Mouse (Mus musculus) heart, embryonic 15.5 days (tissue): ENCODE measurements around the gene Nptxr. TPM values are rescaled to one million over a fixed set of nuclear protein-coding genes. Genes with fewer than 3 reads are reported as not detected.
A peak's percentile ranks its signal among the peaks of the same experiment; 100 is the strongest.

Experiments used
- ATAC-seq: fragments of 200-750 bp; cut with Nextera tagmentation; replicated peaks from 2 replicates; pipeline ENCODE4 v1.8.0; 2017; ENCODE audit warnings: low read depth, moderate TSS enrichment; ENCODE audit not compliant: insufficient number of reproducible peaks, insufficient read depth, low FRiP score
- H3K27ac ChIP-seq: fragments of 300-500 bp; sonication (generic); 2 replicates; pipeline ENCODE4 v1.5.1; 2015; ENCODE audit warnings: mild to moderate bottlenecking, inconsistent platforms
- H3K27me3 ChIP-seq: fragments of 300-500 bp; sonication (generic); 2 replicates; pipeline ENCODE4 v1.6.1; 2015; ENCODE audit warnings: inconsistent platforms
- H3K36me3 ChIP-seq: fragments of 300-500 bp; sonication (generic); 2 replicates; pipeline ENCODE4 v1.6.1; 2015; ENCODE audit warnings: mild to moderate bottlenecking, inconsistent platforms
- H3K4me1 ChIP-seq: fragments of 300-500 bp; sonication (generic); replicated peaks from 2 replicates; pipeline ENCODE4 v1.6.1; 2015; ENCODE audit warnings: inconsistent platforms
- H3K4me2 ChIP-seq: fragments of 300-500 bp; sonication (generic); 2 replicates; pipeline ENCODE4 v1.6.1; 2015; ENCODE audit warnings: inconsistent platforms, mild to moderate bottlenecking, moderate library complexity
- H3K4me3 ChIP-seq: fragments of 300-500 bp; sonication (generic); 2 replicates; pipeline ENCODE4 v1.5.1; 2015; ENCODE audit warnings: mild to moderate bottlenecking, inconsistent platforms
- H3K9ac ChIP-seq: fragments of 300-500 bp; sonication (generic); 2 replicates; pipeline ENCODE4 v1.6.1; 2015; ENCODE audit warnings: mild to moderate bottlenecking, inconsistent platforms
- H3K9me3 ChIP-seq: fragments of 300-500 bp; sonication (generic); replicated peaks from 2 replicates; pipeline ENCODE4 v1.6.1; 2016; ENCODE audit warnings: inconsistent platforms
- WGBS: fragments of 180-500 bp; shearing (Covaris S2); methylation state at CpG from one replicate; pipeline ENCODE4 v1.1.7; 2015; ENCODE audit warnings: mixed read lengths; 5-methylcytosine and 5-hydroxymethylcytosine counted together
- polyA plus RNA-seq: library from polyadenylated mRNA; unstranded; fragments of >200 nt; fragmentation: Nextera tagmentation; extraction: Ambion mirVana; gene quantifications from 2 replicates; pipeline ENCODE4 v1.2.1, GENCODE M21; 2015

Nptxr gene
- polyA plus RNA-seq, 1 experiment from 2014 or later, result 1.8 TPM

DNA sequence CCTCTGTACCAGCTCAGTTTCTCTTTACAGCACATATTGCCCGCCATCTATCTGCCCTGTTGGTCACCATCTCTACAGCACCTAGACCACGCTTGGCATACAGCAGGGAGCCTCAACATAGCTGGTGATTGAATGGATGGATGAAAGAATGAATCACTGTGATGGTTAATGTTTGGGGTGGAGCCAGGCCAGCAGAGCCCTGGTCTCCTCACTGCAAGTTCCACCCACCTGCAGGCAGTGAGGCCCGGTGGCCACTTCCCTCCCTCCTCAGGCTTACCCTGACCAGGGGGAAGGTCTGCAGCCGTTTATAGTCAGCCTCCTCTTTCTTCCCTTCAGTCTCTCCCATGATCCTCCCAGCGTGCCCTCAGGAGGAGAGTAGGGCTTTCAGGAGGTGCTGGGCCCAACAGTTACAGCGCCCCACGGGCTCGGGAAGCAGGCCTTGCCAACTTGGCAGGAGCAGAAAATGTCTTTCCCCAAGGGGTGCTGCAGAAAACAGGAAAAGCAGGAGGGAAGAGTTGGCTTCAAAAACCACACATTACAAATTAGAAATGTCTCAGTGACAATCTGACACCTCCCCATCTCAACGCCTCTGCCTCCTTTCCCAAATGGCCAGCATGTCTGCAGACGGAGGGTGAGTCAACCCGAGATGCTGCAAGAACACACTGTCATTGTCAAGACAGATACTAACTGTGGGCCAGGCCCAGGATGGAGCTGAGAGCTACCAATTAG, 39.9 kb downstream of the Nptxr start:
- WGBS, result 80% methylated on average over 11 of the region's 11 CpGs

DNA sequence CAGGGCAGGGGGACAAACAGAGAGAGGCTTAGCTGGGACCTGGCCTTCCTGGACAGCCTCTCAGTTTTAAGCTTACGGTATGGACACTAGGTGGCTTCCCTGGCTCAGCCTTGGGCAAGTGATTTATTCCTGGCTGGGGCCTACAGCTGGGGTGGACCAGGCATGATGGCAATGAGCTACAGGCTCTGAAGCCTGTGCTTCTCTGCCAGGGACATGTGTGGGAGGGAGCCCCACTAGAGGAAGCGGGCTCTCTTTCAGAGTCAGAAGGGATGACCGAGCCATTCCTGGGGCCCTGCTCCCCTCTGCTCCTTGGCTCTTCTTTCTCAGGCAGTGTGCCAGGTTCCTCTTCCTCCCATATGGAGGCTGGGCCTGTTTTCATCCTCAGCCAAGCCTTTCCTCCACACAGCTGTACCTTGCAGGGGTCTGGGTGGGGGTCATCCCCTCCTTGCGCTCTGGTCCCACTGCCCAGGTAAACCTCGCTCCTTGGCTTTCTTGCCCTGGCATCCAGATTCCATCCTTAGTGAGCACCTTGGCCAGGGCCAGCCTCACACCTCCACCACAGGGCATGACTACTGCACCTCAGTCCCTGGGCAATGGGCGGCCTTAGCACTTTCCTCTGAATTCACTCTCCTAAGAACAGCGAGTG, 40.8 kb downstream of the Nptxr start:
- no peak overlapping the region for H3K27ac ChIP-seq
- 75% methylated on average over 7 of the region's 7 CpGs for WGBS
- peaks cover 42% of the 10 kb centered on the region for H3K4me1 ChIP-seq

More for the DNA sequence above, 39.9 kb downstream of the Nptxr start:
- Histone ChIP-seq H3K27me3 (no peaks in the 10 kb centered on the region), H3K9me3 (no peaks in the 10 kb centered on the region), H3K4me1 (peaks cover 51% of the 10 kb centered on the region), H3K36me3 (0 out of 2 replicates have a peak, but pooled peaks cover 4% of the 10 kb centered on the region), H3K9ac (no peak overlapping the region), H3K4me2 (no peak overlapping the region), H3K4me3 (no peak overlapping the region), H3K27ac (no peak overlapping the region)
- no peak for ATAC-seq

DNA sequence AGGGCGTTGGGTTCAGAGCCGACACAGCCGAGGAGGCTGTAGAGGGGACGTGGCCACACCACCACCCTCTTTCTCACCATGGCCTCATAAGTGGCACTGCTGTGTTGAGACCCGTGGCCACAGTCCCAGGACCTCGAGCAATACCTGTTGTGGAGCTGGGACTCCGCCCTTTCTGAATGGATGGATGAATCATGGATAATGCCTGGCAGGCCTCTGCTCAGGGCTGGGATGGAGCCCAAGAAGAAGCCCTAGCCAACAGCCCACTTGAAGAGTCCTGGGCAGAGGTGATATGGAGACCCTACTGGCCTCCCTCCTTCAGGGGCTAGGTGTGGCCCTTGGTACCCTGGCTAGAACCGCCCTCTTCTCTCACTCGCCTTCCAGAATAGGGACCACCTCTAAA, 41.6 kb downstream of the Nptxr start:
- H3K4me2 ChIP-seq, result no peak overlapping the region
- peaks cover 35% of the 10 kb centered on the region for H3K4me1 ChIP-seq
- 88% methylated on average over 9 of the region's 9 CpGs for WGBS
- H3K9ac ChIP-seq, result no peak overlapping the region
- H3K27me3 ChIP-seq, result no peaks in the 10 kb centered on the region
- no peak overlapping the region for H3K4me3 ChIP-seq
- no peaks in the 10 kb centered on the region for H3K9me3 ChIP-seq
- 0 out of 2 replicates have a peak, but pooled peaks cover 4% of the 10 kb centered on the region for H3K36me3 ChIP-seq
- no peak overlapping the region for H3K27ac ChIP-seq
- ATAC-seq, result no peak

More for the DNA sequence above, 40.8 kb downstream of the Nptxr start:
- Histone ChIP-seq H3K27me3 (no peaks in the 10 kb centered on the region), H3K36me3 (0 out of 2 replicates have a peak, but pooled peaks cover 4% of the 10 kb centered on the region), H3K9me3 (no peaks in the 10 kb centered on the region), H3K4me3 (no peak overlapping the region), H3K9ac (no peak overlapping the region), H3K4me2 (no peak overlapping the region)
- no peak for ATAC-seq

DNA sequence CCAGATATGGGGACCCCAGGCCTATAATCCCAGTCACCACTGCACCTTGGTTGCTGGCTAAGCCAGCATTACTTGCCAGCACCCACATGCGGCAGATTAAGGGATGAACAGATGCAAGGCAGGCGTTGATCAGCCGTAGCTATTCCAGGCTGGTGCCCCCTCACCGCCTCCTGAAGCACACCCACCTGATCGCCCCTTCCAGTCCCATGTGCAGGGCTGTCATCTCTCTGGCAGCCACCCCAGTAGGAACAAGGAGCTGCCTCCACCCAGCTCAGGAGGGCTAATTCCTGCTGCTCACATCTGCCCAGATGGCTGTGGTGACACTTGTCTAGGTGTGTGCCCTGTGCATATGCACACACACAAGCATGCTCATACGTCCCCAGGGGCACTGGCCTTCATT, 43.6 kb downstream of the Nptxr start:
- ATAC-seq, result no peak
- Histone ChIP-seq H3K36me3 (0 out of 2 replicates have a peak, but pooled peaks cover 4% of the 10 kb centered on the region), H3K27ac (no peak overlapping the region), H3K4me2 (no peak overlapping the region), H3K9ac (no peak overlapping the region), H3K4me1 (peaks cover 22% of the 10 kb centered on the region), H3K4me3 (no peak overlapping the region), H3K9me3 (no peaks in the 10 kb centered on the region), H3K27me3 (no peaks in the 10 kb centered on the region)
- 87% methylated on average over 6 of the region's 6 CpGs for WGBS

DNA sequence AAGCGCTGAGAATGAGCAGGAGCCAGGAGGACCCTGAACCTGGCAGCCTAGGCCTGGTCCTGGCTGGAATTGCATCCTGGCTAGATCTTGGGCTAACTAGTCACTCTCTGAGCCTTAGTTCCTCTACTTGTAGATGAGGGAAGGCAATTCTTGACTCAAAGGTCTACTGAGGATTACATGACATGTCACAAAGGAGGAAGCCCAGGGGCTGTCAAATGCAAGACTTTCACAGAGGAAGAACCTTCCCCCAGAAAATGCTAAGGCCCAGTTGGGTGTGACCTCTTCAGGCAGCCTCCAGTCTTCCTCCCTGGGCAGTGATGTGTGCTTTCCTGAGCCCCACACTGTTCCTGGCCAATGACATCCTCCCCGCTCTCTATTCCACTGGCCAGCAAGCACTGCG, 47.4 kb downstream of the Nptxr start:
- no peak overlapping the region for H3K4me3 ChIP-seq
- no peak overlapping the region for H3K4me2 ChIP-seq
- no peaks in the 10 kb centered on the region for H3K36me3 ChIP-seq
- no peak for ATAC-seq
- peaks cover 10% of the 10 kb centered on the region for H3K4me1 ChIP-seq
- H3K27me3 ChIP-seq, result no peaks in the 10 kb centered on the region
- 83% methylated on average over 3 of the region's 3 CpGs for WGBS
- no peak overlapping the region for H3K9ac ChIP-seq
- H3K9me3 ChIP-seq, result no peaks in the 10 kb centered on the region
- 0 out of 2 replicates have a peak overlapping the region, but pooled peaks have one; percentile 40 for H3K27ac ChIP-seq

DNA sequence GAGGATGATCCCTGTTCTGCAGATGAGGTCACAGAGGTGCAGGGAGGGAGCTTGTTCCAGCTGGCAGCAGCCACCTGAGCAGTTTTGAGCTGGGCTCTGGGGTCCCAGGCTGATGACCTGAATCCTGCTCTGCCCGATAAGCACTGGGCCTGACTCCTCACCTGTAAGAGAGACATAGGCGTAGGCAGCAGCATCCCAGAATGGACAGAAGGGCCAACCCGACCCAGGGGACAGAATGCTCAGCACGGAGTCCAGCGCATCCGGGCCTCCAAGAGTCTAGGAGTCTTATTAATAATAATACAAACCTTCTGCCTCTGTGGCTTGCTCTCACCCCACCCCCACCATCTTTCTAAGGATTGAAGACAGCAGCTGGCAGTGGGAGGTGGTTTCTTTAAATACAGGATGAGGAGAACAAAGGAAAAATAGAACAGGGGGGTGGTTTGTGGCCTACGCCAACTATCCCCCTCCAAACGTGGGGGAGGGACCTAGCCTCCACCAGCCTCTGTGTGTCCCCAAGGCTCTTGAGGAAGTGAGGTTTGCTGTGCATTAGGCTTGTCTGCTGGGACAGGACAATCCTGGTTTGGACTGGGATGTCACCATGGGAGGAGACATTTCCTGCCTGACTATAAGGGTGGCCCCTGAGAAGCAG, 48.5 kb downstream of the Nptxr start:
- peak; percentile 37; the same call in 1 of the 2 replicates for ATAC-seq
- no peaks in the 10 kb centered on the region for H3K36me3 ChIP-seq

DNA sequence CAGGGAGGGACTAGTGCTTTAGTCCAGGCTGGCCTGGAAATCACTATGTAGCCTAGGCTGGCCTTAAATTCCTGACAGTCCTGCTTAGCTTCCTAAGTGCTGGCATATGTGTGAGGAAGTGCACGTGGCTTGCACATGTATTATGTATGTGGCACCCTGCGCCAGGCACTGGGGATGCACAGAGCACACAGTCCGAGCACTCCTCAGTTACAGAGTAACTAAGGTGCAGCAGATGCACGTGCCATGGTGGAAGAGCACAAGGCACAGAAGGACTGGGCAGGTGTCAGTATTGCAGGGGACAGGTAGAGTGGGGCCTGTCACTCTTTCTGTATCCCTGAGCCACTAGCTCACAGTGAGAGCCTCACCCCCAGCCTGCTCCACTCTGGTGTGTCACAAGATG, 49.4 kb downstream of the Nptxr start:
- no peak for ATAC-seq
- Histone ChIP-seq H3K4me1 (peaks cover 10% of the 10 kb centered on the region), H3K36me3 (no peaks in the 10 kb centered on the region), H3K27ac (no peak overlapping the region), H3K9ac (no peak overlapping the region), H3K27me3 (no peaks in the 10 kb centered on the region), H3K9me3 (no peaks in the 10 kb centered on the region), H3K4me3 (no peak overlapping the region), H3K4me2 (no peak overlapping the region)
- 85% methylated on average over 4 of the region's 4 CpGs for WGBS

More for the DNA sequence above, 48.5 kb downstream of the Nptxr start:
- Histone ChIP-seq H3K9me3 (no peaks in the 10 kb centered on the region), H3K4me3 (no peak overlapping the region), H3K27me3 (no peaks in the 10 kb centered on the region), H3K27ac (0 out of 2 replicates have a peak overlapping the region, but pooled peaks have one; percentile 40), H3K4me1 (peaks cover 10% of the 10 kb centered on the region), H3K4me2 (no peak overlapping the region), H3K9ac (no peak overlapping the region)
- 64% methylated on average over 8 of the region's 8 CpGs for WGBS

DNA sequence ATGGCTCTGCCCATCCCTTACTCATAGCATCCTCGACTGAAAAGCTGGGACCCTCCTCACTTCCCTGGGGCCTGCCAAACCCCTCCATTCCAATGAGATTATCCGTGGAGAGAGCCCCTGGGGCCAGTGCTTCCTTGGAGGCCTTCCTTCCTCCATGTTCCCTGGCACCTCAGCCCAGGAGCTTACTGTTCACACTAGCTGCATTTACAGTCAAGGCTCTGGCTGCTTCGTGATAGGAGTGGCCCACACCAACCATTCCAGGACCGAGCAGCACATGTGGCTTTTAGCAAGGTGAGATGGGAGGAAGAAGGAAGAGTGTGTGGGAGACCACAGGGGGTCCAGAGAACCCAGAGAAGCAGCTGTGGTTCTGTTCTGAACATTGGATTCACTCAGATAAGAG, 50.7 kb downstream of the Nptxr start:
- H3K9me3 ChIP-seq, result no peaks in the 10 kb centered on the region
- no peak overlapping the region for H3K27ac ChIP-seq
- no peak overlapping the region for H3K4me2 ChIP-seq
- H3K9ac ChIP-seq, result no peak overlapping the region
- H3K27me3 ChIP-seq, result no peaks in the 10 kb centered on the region
- no peak for ATAC-seq
- H3K4me1 ChIP-seq, result peaks cover 10% of the 10 kb centered on the region
- no peak overlapping the region for H3K4me3 ChIP-seq
- H3K36me3 ChIP-seq, result no peaks in the 10 kb centered on the region
- WGBS, result 58% methylated on average over 4 of the region's 4 CpGs

DNA sequence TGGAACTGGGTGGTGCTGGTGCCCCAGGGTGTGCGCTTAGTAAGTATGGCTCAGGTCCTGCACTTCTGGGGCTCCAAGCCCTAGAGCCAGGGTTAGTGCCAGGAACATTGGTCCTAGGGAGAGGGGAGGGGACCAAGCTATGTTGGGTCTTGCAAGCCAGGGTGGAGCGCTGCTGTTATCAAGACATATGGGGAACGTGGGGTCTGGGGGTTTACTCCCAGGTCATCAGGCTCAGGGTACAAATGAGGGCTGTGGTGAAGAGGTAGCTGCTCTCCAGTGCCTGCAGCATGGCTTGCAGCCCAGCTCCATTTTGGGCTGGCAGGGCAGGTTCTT, 51.2 kb downstream of the Nptxr start:
- Histone ChIP-seq H3K36me3 (no peaks in the 10 kb centered on the region), H3K27me3 (no peaks in the 10 kb centered on the region), H3K9ac (no peak overlapping the region), H3K27ac (no peak overlapping the region), H3K4me1 (peaks cover 10% of the 10 kb centered on the region), H3K9me3 (no peaks in the 10 kb centered on the region), H3K4me3 (no peak overlapping the region), H3K4me2 (no peak overlapping the region)
- no peak for ATAC-seq
- 91% methylated on average over 3 of the region's 3 CpGs for WGBS

DNA sequence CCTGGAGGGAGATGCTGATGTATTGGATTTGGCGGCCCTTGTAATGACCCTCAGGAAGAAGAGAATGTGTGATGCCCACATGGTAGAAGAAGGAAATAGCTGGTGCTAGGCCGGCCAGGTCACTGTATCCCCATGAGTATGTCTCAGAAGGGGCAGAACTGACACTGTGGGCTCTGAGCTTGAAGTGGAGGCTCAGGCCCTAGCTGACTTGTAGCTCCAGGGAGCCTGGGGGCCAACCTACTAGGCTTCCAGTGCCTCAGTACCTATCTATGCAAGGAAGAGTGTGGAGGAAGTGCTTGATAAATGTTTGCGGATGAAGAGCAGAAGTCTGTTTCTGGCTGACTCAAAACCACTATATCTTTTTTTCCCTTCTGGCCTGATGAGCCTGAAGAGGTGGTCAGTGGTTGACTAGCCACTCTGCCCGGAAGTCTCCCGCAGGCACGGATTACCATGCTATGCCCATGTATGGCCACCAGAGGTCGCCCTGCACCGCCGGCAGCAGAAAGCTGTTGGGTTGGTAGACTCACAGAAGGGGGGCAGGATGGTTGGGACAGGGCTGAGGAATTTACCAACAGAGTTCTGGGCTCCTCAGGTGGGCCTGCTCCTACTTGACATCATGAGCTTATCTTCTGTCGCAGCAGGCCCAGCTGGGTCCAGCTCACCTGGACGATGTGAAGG, 51.7 kb downstream of the Nptxr start:
- Histone ChIP-seq H3K27me3 (no peaks in the 10 kb centered on the region), H3K4me1 (peaks cover 10% of the 10 kb centered on the region), H3K9ac (no peak overlapping the region), H3K9me3 (no peaks in the 10 kb centered on the region), H3K36me3 (no peaks in the 10 kb centered on the region), H3K4me2 (no peak overlapping the region), H3K4me3 (no peak overlapping the region), H3K27ac (no peak overlapping the region)
- ATAC-seq, result no peak
- 17% methylated on average over 11 of the region's 11 CpGs for WGBS

DNA sequence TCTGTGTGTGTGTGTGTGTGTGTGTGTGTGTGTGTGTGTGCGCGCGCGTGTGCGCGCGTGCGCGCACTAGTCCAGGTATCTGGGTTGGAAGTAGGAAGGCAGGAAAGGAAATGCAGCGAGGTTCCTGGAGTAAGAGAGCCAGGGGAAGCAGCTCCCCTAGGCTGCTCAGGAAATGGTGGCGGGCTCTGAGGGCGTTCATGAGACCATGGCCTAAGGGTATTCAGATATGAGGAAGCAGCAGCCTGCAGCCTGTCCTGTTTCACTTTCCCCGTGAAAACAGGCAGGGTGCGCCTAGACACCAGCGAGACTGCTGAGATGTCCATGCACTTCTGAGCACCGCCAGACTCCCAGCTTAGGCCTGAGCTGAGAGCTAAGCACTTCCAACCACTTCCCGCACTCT, 52.8 kb downstream of the Nptxr start:
- no peak for ATAC-seq
- peaks cover 8% of the 10 kb centered on the region for H3K4me1 ChIP-seq
- WGBS, result 79% methylated on average over 17 of the region's 17 CpGs
- no peaks in the 10 kb centered on the region for H3K27me3 ChIP-seq
- H3K4me3 ChIP-seq, result no peak overlapping the region
- H3K36me3 ChIP-seq, result no peaks in the 10 kb centered on the region
- no peak overlapping the region for H3K27ac ChIP-seq
- H3K9me3 ChIP-seq, result no peaks in the 10 kb centered on the region
- no peak overlapping the region for H3K4me2 ChIP-seq
- H3K9ac ChIP-seq, result no peak overlapping the region
